Mouse (Mus musculus) heart, postnatal 10 days (tissue): ENCODE measurements around the gene Gm26657. TPM values are rescaled to one million over a fixed set of nuclear protein-coding genes. Genes with fewer than 3 reads are reported as not detected.

ENCODE experiments used
- DNase-seq, 2 experiments: peaks; one replicate each; pipeline ENCODE4 v3.0.0; 2021
- intact Hi-C: fragments of 180-260 bp; cut with DNase I; formaldehyde crosslinking; loops from one replicate; pipeline ENCODE4 v1.15.1; 2025
- total RNA-seq, 2 experiments: library from RNA; stranded (reverse); gene quantifications; 2 replicates each; pipeline ENCODE4 v1.2.3; 2021

Gm26657 gene
- total RNA-seq, 2 experiments from 2014 or later = not detected

GRCm38 (mm10) chr4:56756966-56757600, 17.2 kb downstream of the Gm26657 start:
- intact Hi-C loops = no loop called here
- DNase-seq = peak in 1 of 2 experiments; percentile 7

GRCm38 (mm10) chr4:56757693-56758092, 17.8 kb downstream of the Gm26657 start:
- intact Hi-C loops = no loop called here
- DNase-seq = no peak

- peak; percentile 49 to 55 for DNase-seq
- intact Hi-C loops = loop anchor here (5.0 kb wide), 1 partner anchor 46 kb away; no protein-coding TSS in a partner anchor
Observed at GRCm38 (mm10) chr4:56767861-56768284, 28.0 kb downstream of the Gm26657 start.

- intact Hi-C loops = loop anchor here (5.0 kb wide), 1 partner anchor 47 kb away; no protein-coding TSS in a partner anchor
- DNase-seq = peak; percentile 77 to 78
Observed at GRCm38 (mm10) chr4:56768913-56769312, 29.0 kb downstream of the Gm26657 start.

- no peak for DNase-seq
- intact Hi-C loops = no loop called here
Observed at GRCm38 (mm10) chr4:56771065-56771464, 31.2 kb downstream of the Gm26657 start.

Other genes starting within 250 kb of the Gm26657 start
- gene Actl7b, start 1.4 kb downstream of the Gm26657 start, total RNA-seq = not detected
- gene Actl7a, start 3.3 kb downstream of the Gm26657 start, total RNA-seq = not detected
- gene Elp1, start 62.3 kb downstream of the Gm26657 start, total RNA-seq = 10 to 100 TPM; 25.7 to 29.1 TPM
- 1 to 10 TPM; 4.4 to 4.5 TPM for gene Fam206a, start 62.3 kb downstream of the Gm26657 start, total RNA-seq
- gene Ctnnal1, start 125.1 kb downstream of the Gm26657 start, total RNA-seq = 10 to 100 TPM; 23.5 to 28.0 TPM
- 10 to 100 TPM; 62.1 to 72.7 TPM for gene Tmem245, start 207.4 kb downstream of the Gm26657 start, total RNA-seq